Mouse (Mus musculus): Measurements from ENCODE around the gene Tmtc4. TPM values are rescaled to one million over a fixed set of nuclear protein-coding genes. Genes with fewer than 3 reads are reported as not detected.

The Tmtc4 gene
- polyA plus RNA-seq, 1 experiment from 2014 or later: 30.6 TPM

Other genes with a start within 250 kb of the Tmtc4 start
- 9.7 and 12.1 TPM in 2 replicates for gene Ggact, start 70.3 kb downstream of the Tmtc4 start, polyA plus RNA-seq (2015; fragmentation: Nextera tagmentation; extraction: Ambion mirVana)

All from embryonic facial prominence, embryonic 13.5 days (tissue).